Mouse (Mus musculus): ENCODE data around the gene Map6. TPM values are rescaled to one million over a fixed set of nuclear protein-coding genes. Genes with fewer than 3 reads are reported as not detected.
A peak's percentile ranks its signal among the peaks of the same experiment; 100 is the strongest.
"Not testable (repeated sequence)": the region's sequence is repeated elsewhere in the genome, so short reads cannot be mapped to it uniquely, and the experiment has no call there.

The Map6 gene
- total RNA-seq, 2 experiments from 2014 or later = 134 to 141 TPM

GRCm38 (mm10) chr7:99351802-99352517 lies 84.7 kb downstream of the Map6 start:
- no peak for DNase-seq (ENCODE audit: low spot score in 2 of 2)

GRCm38 (mm10) chr7:99352526-99353400 lies 85.5 kb downstream of the Map6 start, which contains the start of gene Serpinh1:
Gene Serpinh1, minus strand, starts transcription at chr7:99353239.
- DNase-seq (ENCODE audit: low spot score in 2 of 2) = peak in 1 of 2 experiments; percentile 13

- peak; percentile 62 to 71 for DNase-seq (ENCODE audit: low spot score in 2 of 2)
Measured at GRCm38 (mm10) chr7:99355731-99356131, 88.5 kb downstream of the Map6 start.

- no peak for DNase-seq (ENCODE audit: low spot score in 2 of 2)
Measured at GRCm38 (mm10) chr7:99356244-99356930, 89.1 kb downstream of the Map6 start.

- DNase-seq (ENCODE audit: low spot score in 2 of 2) = no peak
Measured at GRCm38 (mm10) chr7:99357201-99357600, 90.0 kb downstream of the Map6 start.

GRCm38 (mm10) chr7:99358371-99358770 lies 91.1 kb downstream of the Map6 start:
- no peak for DNase-seq (ENCODE audit: low spot score in 2 of 2)

- peak; percentile 51 to 61 for DNase-seq (ENCODE audit: low spot score in 2 of 2)
Measured at GRCm38 (mm10) chr7:99360021-99360802, 93.0 kb downstream of the Map6 start.

- no peak for DNase-seq (ENCODE audit: low spot score in 2 of 2)
Measured at GRCm38 (mm10) chr7:99360803-99361414, 93.7 kb downstream of the Map6 start.

- no peak for DNase-seq (ENCODE audit: low spot score in 2 of 2)
Measured at GRCm38 (mm10) chr7:99362137-99362536, 94.9 kb downstream of the Map6 start.

- DNase-seq (ENCODE audit: low spot score in 2 of 2) = peak; percentile 67 to 79
Measured at GRCm38 (mm10) chr7:99365069-99365468, 97.8 kb downstream of the Map6 start.

- no peak for DNase-seq (ENCODE audit: low spot score in 2 of 2)
Measured at GRCm38 (mm10) chr7:99366716-99367115, 99.5 kb downstream of the Map6 start.

GRCm38 (mm10) chr7:99374325-99374724 lies 107.1 kb downstream of the Map6 start:
- DNase-seq (ENCODE audit: low spot score in 2 of 2) = not testable (repeated sequence)

- DNase-seq (ENCODE audit: low spot score in 2 of 2) = peak; percentile 70 to 87
Measured at GRCm38 (mm10) chr7:99375455-99375854, 108.2 kb downstream of the Map6 start.

- no peak for DNase-seq (ENCODE audit: low spot score in 2 of 2)
Measured at GRCm38 (mm10) chr7:99378870-99379269, 111.6 kb downstream of the Map6 start.

GRCm38 (mm10) chr7:99380491-99381213 lies 113.4 kb downstream of the Map6 start:
- DNase-seq (ENCODE audit: low spot score in 2 of 2) = peak; percentile 33 to 47

GRCm38 (mm10) chr7:99381214-99382087 lies 114.2 kb downstream of the Map6 start, which contains the start of gene Gdpd5:
Gene Gdpd5, plus strand, starts transcription at chr7:99381414.
- peak; percentile 100 for DNase-seq (ENCODE audit: low spot score in 2 of 2)

GRCm38 (mm10) chr7:99382088-99383000 lies 115.1 kb downstream of the Map6 start:
- no peak for DNase-seq (ENCODE audit: low spot score in 2 of 2)

Data from left cerebral cortex, adult 18-20 months (tissue).